Mouse (Mus musculus) thymus, postnatal 0 days (tissue): Measurements from ENCODE around the gene Serpina3c. TPM values are rescaled to one million over a fixed set of nuclear protein-coding genes. Genes with fewer than 3 reads are reported as not detected.
"Not testable (repeated sequence)": the region's sequence is repeated elsewhere in the genome, so short reads cannot be mapped to it uniquely, and the experiment has no call there.

Experiments used
- DNase-seq: peaks from one replicate; pipeline ENCODE4 v3.0.0-alpha.2; 2015; ENCODE audit warnings: low spot score
- polyA plus RNA-seq: library from polyadenylated mRNA; unstranded; fragments of >200 nt; fragmentation: Nextera tagmentation; extraction: Ambion mirVana; gene quantifications from 2 replicates; pipeline ENCODE4 v1.2.1, GENCODE M21; 2015

Gene Serpina3c
- polyA plus RNA-seq, 1 experiment from 2014 or later, result 0.12 TPM

- DNase-seq, result no peak
Observed at GRCm38 (mm10) chr12:104114921-104115579, 38.6 kb downstream of the Serpina3c start.

GRCm38 (mm10) chr12:104112333-104112732 lies 41.3 kb downstream of the Serpina3c start, which contains the start of gene Serpina3a:
Gene Serpina3a, plus strand, starts transcription at chr12:104112724.
- DNase-seq, result not testable (repeated sequence)

GRCm38 (mm10) chr12:104108507-104108906 lies 45.2 kb downstream of the Serpina3c start:
- no peak for DNase-seq

GRCm38 (mm10) chr12:104106919-104107318 lies 46.8 kb downstream of the Serpina3c start:
- no peak for DNase-seq

GRCm38 (mm10) chr12:104105847-104106246 lies 47.8 kb downstream of the Serpina3c start:
- DNase-seq, result no peak

GRCm38 (mm10) chr12:104100768-104101167 lies 52.9 kb downstream of the Serpina3c start, which contains the start of gene Serpina5:
Gene Serpina5, plus strand, starts transcription at chr12:104101113.
- DNase-seq, result no peak

Other genes starting within 250 kb of the Serpina3c start
- gene Serpina1c, start 249.0 kb downstream of the Serpina3c start, polyA plus RNA-seq, result 0.18 TPM in 1 of 2 replicates, not detected in the other
- 0.38 and 0.69 TPM in 2 replicates for gene Serpina1e, start 194.9 kb downstream of the Serpina3c start, polyA plus RNA-seq
- 0.34 and 0.40 TPM in 2 replicates for gene Serpina11, start 163.9 kb downstream of the Serpina3c start, polyA plus RNA-seq
- 0.95 and 1.1 TPM in 2 replicates for gene Serpina9, start 140.1 kb downstream of the Serpina3c start, polyA plus RNA-seq
- 0.20 and 0.27 TPM in 2 replicates for gene Serpina12, start 109.4 kb downstream of the Serpina3c start, polyA plus RNA-seq
- not detected in 2 replicates for gene Serpina5, start 52.8 kb downstream of the Serpina3c start, polyA plus RNA-seq
- not detected in 2 replicates for gene Serpina3a, start 41.1 kb downstream of the Serpina3c start, polyA plus RNA-seq
- not detected in 2 replicates for gene Serpina3b, start 25.9 kb downstream of the Serpina3c start, polyA plus RNA-seq
- gene Serpina3f, start 60.7 kb upstream of the Serpina3c start, polyA plus RNA-seq, result 1.2 and 1.4 TPM in 2 replicates
- gene Serpina3g, start 82.4 kb upstream of the Serpina3c start, polyA plus RNA-seq, result 98.6 and 111 TPM in 2 replicates
- 20.9 and 23.1 TPM in 2 replicates for gene Serpina3i, start 109.3 kb upstream of the Serpina3c start, polyA plus RNA-seq
- gene Serpina3j, start 160.7 kb upstream of the Serpina3c start, polyA plus RNA-seq, result 0.42 TPM in 2 replicates
- gene Serpina3k, start 184.6 kb upstream of the Serpina3c start, polyA plus RNA-seq, result not detected in 2 replicates
- gene Serpina3m, start 184.6 kb upstream of the Serpina3c start, polyA plus RNA-seq, result 0.08 and 0.12 TPM in 2 replicates